Mouse (Mus musculus): Measurements from ENCODE around the gene Pnldc1. TPM values are rescaled to one million over a fixed set of nuclear protein-coding genes. Genes with fewer than 3 reads are reported as not detected.

Gene Pnldc1
- polyA plus RNA-seq, 1 experiment from 2014 or later: 2.0 TPM

GRCm38 (mm10) chr17:12866853-12867252 is 43.2 kb downstream of the Pnldc1 start:
- H3K27me3 ChIP-seq (ENCODE audit: low read depth, poor library complexity, severe bottlenecking): peaks cover 4% of the 10 kb centered on the region; the same call in 1 of the 2 replicates
- H3K4me1 ChIP-seq: no peaks in the 10 kb centered on the region
- H3K36me3 ChIP-seq: no peaks in the 10 kb centered on the region
- DNase-seq (ENCODE audit: low spot score): no peak
- H3K27ac ChIP-seq (replicated peaks): no peak overlapping the region
- 86% methylated on average over 10 of the region's 10 CpGs for WGBS
- no peaks in the 10 kb centered on the region for H3K9me3 ChIP-seq (replicated peaks)
- no peak overlapping the region for H3K4me3 ChIP-seq

DNA sequence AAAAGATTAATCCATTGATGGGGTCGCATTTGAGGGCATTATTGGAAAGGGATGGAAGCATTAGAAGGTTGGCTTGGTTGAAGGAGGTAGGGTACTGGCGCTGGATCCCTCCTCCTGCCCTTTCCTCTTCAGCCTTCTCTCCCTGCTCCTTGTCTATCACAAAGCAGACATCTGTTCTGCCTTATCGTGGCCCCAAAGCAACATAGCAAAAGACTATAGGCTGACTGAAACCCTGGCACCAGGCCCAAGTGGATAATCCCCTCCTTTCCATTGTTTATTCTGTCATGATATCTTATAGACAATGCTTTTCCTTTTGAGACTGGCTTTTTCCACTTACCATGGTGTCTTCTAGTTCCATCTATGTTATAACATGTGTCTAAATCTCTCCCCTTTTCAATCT is 44.6 kb downstream of the Pnldc1 start:
- Histone ChIP-seq H3K36me3 (no peaks in the 10 kb centered on the region), H3K4me1 (no peaks in the 10 kb centered on the region), H3K9me3 (replicated peaks) (no peaks in the 10 kb centered on the region), H3K4me3 (no peak overlapping the region), H3K27me3 (ENCODE audit: low read depth, poor library complexity, severe bottlenecking) (no peaks in the 10 kb centered on the region), H3K27ac (replicated peaks) (no peak overlapping the region)
- 59% methylated on average over 3 of the region's 3 CpGs for WGBS
- DNase-seq (ENCODE audit: low spot score): no peak

- Histone ChIP-seq H3K27ac (replicated peaks) (no peak overlapping the region), H3K36me3 (no peaks in the 10 kb centered on the region), H3K9me3 (replicated peaks) (no peaks in the 10 kb centered on the region), H3K4me3 (no peak overlapping the region), H3K27me3 (ENCODE audit: low read depth, poor library complexity, severe bottlenecking) (no peaks in the 10 kb centered on the region), H3K4me1 (no peaks in the 10 kb centered on the region)
- no peak for DNase-seq (ENCODE audit: low spot score)
Observed at GRCm38 (mm10) chr17:12864111-12864510, 45.9 kb downstream of the Pnldc1 start.

GRCm38 (mm10) chr17:12859006-12859520 is 51.0 kb downstream of the Pnldc1 start:
- no peaks in the 10 kb centered on the region for H3K4me1 ChIP-seq
- WGBS: 81% methylated on average over 8 of the region's 8 CpGs
- no peaks in the 10 kb centered on the region for H3K36me3 ChIP-seq
- no peaks in the 10 kb centered on the region for H3K27me3 ChIP-seq (ENCODE audit: low read depth, poor library complexity, severe bottlenecking)
- H3K9me3 ChIP-seq (replicated peaks): no peaks in the 10 kb centered on the region
- H3K4me3 ChIP-seq: no peak overlapping the region
- no peak for DNase-seq (ENCODE audit: low spot score)
- H3K27ac ChIP-seq (replicated peaks): no peak overlapping the region

- no peak overlapping the region for H3K27ac ChIP-seq (replicated peaks)
- WGBS: 49% methylated on average over 4 of the region's 4 CpGs
- H3K4me3 ChIP-seq: no peak overlapping the region
- no peaks in the 10 kb centered on the region for H3K36me3 ChIP-seq
- no peaks in the 10 kb centered on the region for H3K4me1 ChIP-seq
- DNase-seq (ENCODE audit: low spot score): no peak
- H3K27me3 ChIP-seq (ENCODE audit: low read depth, poor library complexity, severe bottlenecking): no peaks in the 10 kb centered on the region
- H3K9me3 ChIP-seq (replicated peaks): no peaks in the 10 kb centered on the region
Observed at GRCm38 (mm10) chr17:12858072-12858471, 52.0 kb downstream of the Pnldc1 start.

GRCm38 (mm10) chr17:12857395-12857794 is 52.6 kb downstream of the Pnldc1 start:
- Histone ChIP-seq H3K4me1 (no peaks in the 10 kb centered on the region), H3K4me3 (no peak overlapping the region), H3K9me3 (replicated peaks) (no peaks in the 10 kb centered on the region), H3K27me3 (ENCODE audit: low read depth, poor library complexity, severe bottlenecking) (no peaks in the 10 kb centered on the region), H3K36me3 (no peaks in the 10 kb centered on the region), H3K27ac (replicated peaks) (no peak overlapping the region)
- 70% methylated on average over 3 of the region's 3 CpGs for WGBS
- DNase-seq (ENCODE audit: low spot score): no peak

GRCm38 (mm10) chr17:12854386-12854785 is 55.6 kb downstream of the Pnldc1 start:
- 94% methylated on average over 11 of the region's 11 CpGs for WGBS
- Histone ChIP-seq H3K9me3 (replicated peaks) (no peaks in the 10 kb centered on the region), H3K36me3 (no peaks in the 10 kb centered on the region), H3K27ac (replicated peaks) (no peak overlapping the region), H3K4me3 (no peak overlapping the region), H3K27me3 (ENCODE audit: low read depth, poor library complexity, severe bottlenecking) (no peaks in the 10 kb centered on the region), H3K4me1 (no peaks in the 10 kb centered on the region)
- DNase-seq (ENCODE audit: low spot score): no peak

DNA sequence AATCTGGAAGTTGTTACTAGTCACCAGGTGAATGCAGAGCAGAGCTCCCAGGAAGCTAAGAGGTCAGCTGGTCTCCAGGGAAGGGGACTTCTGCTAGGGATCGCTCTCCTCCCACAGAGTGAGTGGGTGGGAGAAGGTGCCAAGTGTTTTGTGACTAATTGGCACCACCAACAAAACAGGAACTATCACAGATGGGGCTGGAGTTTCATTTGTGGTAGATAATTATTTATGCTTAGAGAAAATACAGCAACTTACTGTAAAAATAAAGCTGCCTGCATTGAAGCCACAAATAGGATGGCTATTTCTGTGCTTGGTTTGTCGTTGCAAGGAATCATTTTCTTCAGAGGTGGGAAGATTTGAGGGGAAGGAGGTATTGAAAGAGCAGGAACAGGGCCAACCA is 56.2 kb downstream of the Pnldc1 start:
- no peak for DNase-seq (ENCODE audit: low spot score)
- Histone ChIP-seq H3K36me3 (no peaks in the 10 kb centered on the region), H3K9me3 (replicated peaks) (no peaks in the 10 kb centered on the region), H3K4me3 (no peak overlapping the region), H3K27ac (replicated peaks) (no peak overlapping the region), H3K27me3 (ENCODE audit: low read depth, poor library complexity, severe bottlenecking) (no peaks in the 10 kb centered on the region), H3K4me1 (no peaks in the 10 kb centered on the region)
- 87% methylated on average over 2 of the region's 2 CpGs for WGBS

DNA sequence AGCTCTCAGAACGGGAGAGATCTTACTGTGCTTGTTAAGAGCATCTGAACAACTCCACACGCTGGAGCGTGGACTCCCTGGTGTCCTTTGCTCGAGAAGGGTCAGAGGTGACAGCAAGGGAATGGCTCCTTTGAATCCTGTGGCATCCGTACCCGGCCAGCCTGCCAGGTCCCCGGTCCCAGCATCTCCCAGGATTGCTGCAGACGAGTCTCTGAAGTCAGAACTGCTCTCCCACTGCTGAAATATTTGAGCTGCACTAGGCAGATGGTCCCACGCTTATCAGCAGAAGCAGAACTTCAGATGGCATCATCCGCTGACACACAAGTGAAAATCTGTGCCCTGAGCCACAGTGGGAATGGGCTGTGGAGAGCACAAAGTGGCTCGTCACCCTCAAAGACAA is 58.3 kb downstream of the Pnldc1 start:
- Histone ChIP-seq H3K4me1 (no peaks in the 10 kb centered on the region), H3K4me3 (no peak overlapping the region), H3K27ac (replicated peaks) (no peak overlapping the region), H3K36me3 (no peaks in the 10 kb centered on the region), H3K27me3 (ENCODE audit: low read depth, poor library complexity, severe bottlenecking) (no peaks in the 10 kb centered on the region), H3K9me3 (replicated peaks) (no peaks in the 10 kb centered on the region)
- no peak for DNase-seq (ENCODE audit: low spot score)
- WGBS: 78% methylated on average over 11 of the region's 11 CpGs

- no peaks in the 10 kb centered on the region for H3K4me1 ChIP-seq
- H3K27me3 ChIP-seq (ENCODE audit: low read depth, poor library complexity, severe bottlenecking): no peaks in the 10 kb centered on the region
- no peak overlapping the region for H3K4me3 ChIP-seq
- H3K9me3 ChIP-seq (replicated peaks): no peaks in the 10 kb centered on the region
- DNase-seq (ENCODE audit: low spot score): no peak
- 89% methylated on average over 8 of the region's 8 CpGs for WGBS
- no peaks in the 10 kb centered on the region for H3K36me3 ChIP-seq
- H3K27ac ChIP-seq (replicated peaks): no peak overlapping the region
Observed at GRCm38 (mm10) chr17:12849778-12850382, 60.1 kb downstream of the Pnldc1 start.

DNA sequence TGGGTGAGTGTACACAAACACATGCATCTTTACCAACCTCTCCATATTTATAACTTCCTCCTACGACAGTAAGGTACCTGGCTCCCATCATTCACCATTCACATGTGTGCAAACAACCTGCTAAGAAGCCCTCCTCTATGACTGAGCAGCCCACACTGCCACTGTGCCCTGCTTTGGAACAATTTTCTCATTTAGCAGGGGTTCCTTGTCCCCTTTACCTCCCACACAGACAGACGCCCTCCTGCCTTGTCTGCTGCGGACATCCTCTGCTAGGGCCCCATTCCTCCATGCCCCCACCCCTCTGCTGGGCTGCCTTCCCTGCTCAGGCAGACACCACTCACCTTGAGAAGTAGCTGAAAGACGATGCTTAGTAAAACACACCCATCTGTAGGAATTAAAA is 62.3 kb downstream of the Pnldc1 start:
- H3K4me3 ChIP-seq: no peak overlapping the region
- DNase-seq (ENCODE audit: low spot score): no peak
- H3K9me3 ChIP-seq (replicated peaks): no peaks in the 10 kb centered on the region
- no peak overlapping the region for H3K27ac ChIP-seq (replicated peaks)
- H3K27me3 ChIP-seq (ENCODE audit: low read depth, poor library complexity, severe bottlenecking): no peaks in the 10 kb centered on the region
- no peaks in the 10 kb centered on the region for H3K4me1 ChIP-seq
- 71% methylated on average over 4 of the region's 4 CpGs for WGBS
- no peaks in the 10 kb centered on the region for H3K36me3 ChIP-seq

- H3K4me3 ChIP-seq: no peak overlapping the region
- H3K27ac ChIP-seq (replicated peaks): no peak overlapping the region
- no peaks in the 10 kb centered on the region for H3K36me3 ChIP-seq
- no peaks in the 10 kb centered on the region for H3K4me1 ChIP-seq
- H3K9me3 ChIP-seq (replicated peaks): no peaks in the 10 kb centered on the region
- H3K27me3 ChIP-seq (ENCODE audit: low read depth, poor library complexity, severe bottlenecking): no peaks in the 10 kb centered on the region
- 84% methylated on average over 5 of the region's 5 CpGs for WGBS
- no peak for DNase-seq (ENCODE audit: low spot score)
Observed at GRCm38 (mm10) chr17:12846474-12846873, 63.6 kb downstream of the Pnldc1 start.

GRCm38 (mm10) chr17:12845862-12846261 is 64.2 kb downstream of the Pnldc1 start:
- H3K4me1 ChIP-seq: no peaks in the 10 kb centered on the region
- no peak overlapping the region for H3K4me3 ChIP-seq
- H3K36me3 ChIP-seq: no peaks in the 10 kb centered on the region
- H3K27ac ChIP-seq (replicated peaks): no peak overlapping the region
- no peak for DNase-seq (ENCODE audit: low spot score)
- H3K9me3 ChIP-seq (replicated peaks): no peaks in the 10 kb centered on the region
- H3K27me3 ChIP-seq (ENCODE audit: low read depth, poor library complexity, severe bottlenecking): no peaks in the 10 kb centered on the region
- WGBS: 65% methylated on average over 5 of the region's 5 CpGs

GRCm38 (mm10) chr17:12844540-12844939 is 65.5 kb downstream of the Pnldc1 start:
- 92% methylated on average over 4 of the region's 4 CpGs for WGBS
- Histone ChIP-seq H3K36me3 (no peaks in the 10 kb centered on the region), H3K4me3 (no peak overlapping the region), H3K9me3 (replicated peaks) (no peaks in the 10 kb centered on the region), H3K4me1 (no peaks in the 10 kb centered on the region), H3K27ac (replicated peaks) (no peak overlapping the region), H3K27me3 (ENCODE audit: low read depth, poor library complexity, severe bottlenecking) (no peaks in the 10 kb centered on the region)
- DNase-seq (ENCODE audit: low spot score): no peak
